Mouse (Mus musculus) granulocyte monocyte progenitor cell, adult 5-6 weeks (primary cell): Measurements from ENCODE around the gene Hes6. TPM values are rescaled to one million over a fixed set of nuclear protein-coding genes. Genes with fewer than 3 reads are reported as not detected.

Experiments used
- ATAC-seq: replicated peaks from 2 replicates; pipeline ENCODE4 v1.8.0; 2016; ENCODE audit warnings: mild to moderate bottlenecking, moderate TSS enrichment, inconsistent platforms; ENCODE audit not compliant: poor library complexity, severe bottlenecking
- total RNA-seq, 2 experiments: library from RNA; stranded (forward) in 1 of 2; stranded (reverse) in 1 of 2; fragments of 200-712, 200-1000 nt in 1 of 2; fragments of >200 nt in 1 of 2; fragmentation: Nextera tagmentation in 1 of 2; gene quantifications; 2 replicates each; pipeline ENCODE4 v1.2.3; 2014 to 2017

Gene Hes6
- total RNA-seq (2014; fragmentation: Nextera tagmentation) (45.9 and 51.9 TPM in 2 replicates), total RNA-seq (2017) (29.1 TPM in 2 replicates)

DNA sequence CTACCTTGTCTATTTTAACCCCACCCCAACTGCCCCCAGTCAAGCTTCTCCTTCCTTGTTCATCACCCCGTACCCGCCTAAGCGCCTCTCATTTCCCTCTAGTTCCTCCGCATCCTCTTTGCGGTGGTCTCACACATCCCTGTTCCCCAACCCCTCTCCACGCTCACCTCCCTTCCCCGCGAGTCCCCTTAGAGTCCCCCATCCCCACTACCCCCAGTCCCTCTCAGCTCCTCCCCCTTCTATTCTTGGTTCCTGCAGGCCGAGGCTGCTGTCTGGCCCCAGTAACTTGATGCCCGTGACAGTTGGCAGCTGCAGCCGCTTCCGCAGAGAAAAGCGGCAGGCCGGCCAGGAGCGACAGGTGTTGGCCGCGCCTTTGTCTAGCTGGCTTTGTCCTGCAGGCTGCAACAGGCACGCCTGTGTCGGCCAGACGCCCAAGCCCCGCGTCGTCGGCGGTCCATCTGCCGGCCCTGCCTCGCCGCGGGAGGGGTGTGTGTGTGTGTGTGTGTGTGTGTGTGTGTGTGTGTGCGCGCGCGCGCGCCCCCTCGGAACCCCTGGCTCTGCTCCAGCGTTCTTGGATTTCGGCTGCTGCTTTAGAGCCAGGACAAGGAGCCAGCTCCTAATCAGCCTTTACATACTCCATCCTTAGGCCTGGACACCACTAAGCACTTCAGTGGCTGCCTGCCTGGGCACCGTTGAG, at the start of gene Hes6:
TSS of gene Hes6 (minus strand) at position 141 of the 697 bp plus-strand sequence.
- ATAC-seq, result peak; percentile 53

GRCm38 (mm10) chr1:91463336-91463995, 49.6 kb upstream of the Hes6 start:
- no peak for ATAC-seq

DNA sequence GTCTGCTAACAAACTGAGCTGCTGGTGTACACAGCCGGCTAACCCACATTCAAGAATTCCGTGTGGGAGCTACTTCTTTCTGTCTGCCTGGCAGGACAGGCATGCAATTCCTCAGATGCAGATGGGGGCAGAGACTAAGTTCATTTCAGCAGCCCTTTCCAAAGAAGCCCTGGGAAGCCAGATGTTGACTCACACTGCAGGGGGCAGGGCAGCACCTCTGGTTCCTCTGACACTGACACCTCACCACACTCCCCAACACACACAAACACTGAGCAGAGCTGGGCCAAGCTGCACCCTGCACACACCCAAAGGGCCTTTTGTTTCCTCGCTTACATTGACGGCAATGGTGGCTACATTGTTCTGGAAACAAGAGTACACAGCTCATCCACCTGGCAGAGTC, 46.7 kb upstream of the Hes6 start:
- no peak for ATAC-seq

GRCm38 (mm10) chr1:91460069-91460468, 46.2 kb upstream of the Hes6 start:
- no peak for ATAC-seq

DNA sequence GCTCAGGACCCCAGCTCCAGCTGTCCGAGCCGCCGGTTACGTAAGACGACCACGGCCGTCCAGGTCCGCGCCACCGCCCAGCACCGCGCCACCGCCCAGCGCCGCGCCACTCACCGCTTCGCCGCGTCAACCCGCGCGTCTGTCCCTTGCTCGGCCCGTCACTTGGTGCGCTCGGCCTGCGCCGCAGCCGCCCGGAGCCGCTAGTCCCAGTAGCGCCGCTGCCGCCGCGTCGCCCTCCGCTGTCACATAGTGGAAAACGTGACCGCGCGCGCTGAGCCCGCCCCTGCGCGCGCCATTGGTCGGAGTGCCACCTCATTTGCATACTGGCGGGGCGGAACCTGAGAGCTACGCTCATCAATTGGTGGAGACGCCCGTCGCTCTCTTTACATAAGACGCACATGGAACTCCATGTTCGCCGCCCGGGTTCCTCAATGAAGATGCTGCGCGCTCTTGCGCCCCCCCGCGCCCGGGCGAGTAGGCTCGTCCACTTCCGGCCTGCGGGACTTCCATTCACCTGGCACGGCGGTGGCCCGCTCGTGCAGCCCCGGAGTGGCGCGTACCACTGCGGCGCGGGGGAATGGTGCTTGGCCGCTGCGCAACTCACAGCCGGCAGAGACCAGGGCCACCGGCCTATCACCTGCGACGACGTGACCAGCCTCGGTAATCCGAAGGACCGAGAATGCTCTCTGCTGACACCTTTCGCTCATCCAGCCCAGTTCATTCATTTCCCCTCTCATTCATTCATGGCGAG, 45.4 kb upstream of the Hes6 start, which contains the start of gene Per2:
TSS of gene Per2 (minus strand) at position 266 of the 751 bp plus-strand sequence.
- ATAC-seq, result peak; percentile 75

DNA sequence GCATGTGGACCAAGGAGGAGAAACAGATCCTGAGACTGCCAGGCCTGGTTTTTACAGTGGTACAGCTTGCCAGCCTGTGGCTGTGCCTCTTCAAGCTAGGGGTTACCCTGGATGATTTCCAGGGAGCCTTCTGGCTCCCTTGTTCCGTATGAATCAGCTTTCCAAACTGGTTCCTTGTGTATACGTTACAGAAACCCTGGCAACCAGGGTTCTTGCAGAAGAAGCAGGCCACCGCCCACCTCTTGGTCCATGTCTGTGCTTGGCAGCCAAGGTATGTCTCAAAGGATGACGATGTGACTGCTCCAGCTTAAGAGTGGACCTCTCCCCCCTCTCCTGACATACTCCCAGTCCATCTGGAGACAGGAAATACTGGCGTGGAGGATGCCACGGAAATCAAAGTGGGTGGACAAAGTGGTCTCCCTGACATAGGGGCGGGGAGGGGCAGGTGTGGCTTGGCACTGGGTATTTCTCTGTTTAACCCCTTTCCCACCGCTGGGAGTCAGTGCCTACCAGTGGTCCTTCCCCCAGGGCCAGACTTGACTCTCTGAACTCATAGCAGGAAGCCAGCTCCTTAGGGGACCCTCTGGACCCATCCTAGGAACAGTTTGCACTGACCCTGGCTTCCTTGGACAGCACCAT, 44.5 kb upstream of the Hes6 start:
- ATAC-seq, result peak; percentile 21

GRCm38 (mm10) chr1:91457698-91458097, 43.9 kb upstream of the Hes6 start:
- no peak for ATAC-seq

GRCm38 (mm10) chr1:91457116-91457515, 43.3 kb upstream of the Hes6 start:
- no peak for ATAC-seq

DNA sequence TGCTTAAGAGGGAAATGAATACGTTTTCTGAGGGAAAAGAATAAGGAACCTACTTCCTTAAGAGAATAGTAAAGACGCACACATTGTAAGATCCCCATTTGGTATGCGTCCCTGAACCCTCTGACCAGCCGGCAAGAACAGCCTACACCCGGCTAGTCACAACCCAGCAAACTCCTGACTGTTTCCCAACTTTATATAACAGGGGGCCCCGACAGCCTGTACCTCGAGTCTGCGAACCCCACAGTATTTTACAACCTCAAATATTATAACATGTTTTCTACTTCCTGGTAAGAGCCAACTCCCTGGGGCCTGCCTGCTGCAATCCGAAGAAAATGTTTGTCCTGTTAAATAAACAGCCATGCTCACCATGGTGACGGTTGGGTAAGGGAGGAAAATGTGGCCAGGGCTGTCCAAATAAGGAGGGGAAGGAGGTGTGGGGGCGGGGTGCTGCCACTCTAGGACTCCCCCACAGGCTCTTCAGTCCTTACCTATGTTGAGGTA, 42.5 kb upstream of the Hes6 start:
- peak; percentile 40 for ATAC-seq

DNA sequence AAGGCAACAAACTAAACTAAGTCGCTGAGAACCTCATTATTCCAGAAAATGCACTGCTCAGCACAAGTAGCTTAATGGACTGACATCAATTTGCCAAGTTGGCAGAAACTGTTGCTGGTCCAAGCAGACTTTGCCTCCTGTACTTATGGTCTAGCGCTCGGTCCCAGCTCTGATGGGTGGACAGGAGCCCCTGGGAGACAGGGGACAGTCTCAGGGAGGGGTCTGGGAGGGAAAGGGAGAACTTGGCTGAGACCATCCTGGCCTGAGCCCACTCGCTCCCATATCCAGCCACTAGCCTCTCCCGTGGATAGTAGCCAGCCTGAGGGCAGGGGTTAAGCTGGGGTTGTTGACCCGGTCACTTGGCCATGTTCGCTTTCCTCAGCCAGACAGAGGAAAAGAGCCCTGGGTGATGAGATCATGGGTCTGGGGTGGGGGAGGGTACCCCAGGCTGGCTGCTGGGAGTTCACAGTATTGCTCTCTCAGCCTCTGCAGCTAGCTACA, 41.9 kb upstream of the Hes6 start:
- ATAC-seq, result no peak

DNA sequence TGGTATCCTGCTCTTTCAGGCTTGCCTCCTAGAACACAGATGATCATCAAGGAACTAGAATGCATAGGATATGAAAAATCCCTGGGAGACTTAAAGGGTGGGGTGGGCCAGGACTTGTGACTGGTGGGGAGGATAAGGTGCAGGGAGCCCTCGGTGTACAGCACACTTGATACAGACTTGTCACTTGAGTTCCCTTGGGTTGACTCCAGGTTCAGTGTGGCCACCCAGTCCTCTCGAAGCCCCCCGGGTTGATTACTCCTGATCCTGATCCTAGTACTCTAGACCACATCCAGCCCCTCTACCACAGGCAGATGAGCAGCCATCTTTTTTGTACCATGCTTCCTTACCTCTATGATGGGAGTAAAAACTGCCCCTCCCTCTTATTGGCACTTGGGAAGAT, 41.1 kb upstream of the Hes6 start:
- ATAC-seq, result no peak

DNA sequence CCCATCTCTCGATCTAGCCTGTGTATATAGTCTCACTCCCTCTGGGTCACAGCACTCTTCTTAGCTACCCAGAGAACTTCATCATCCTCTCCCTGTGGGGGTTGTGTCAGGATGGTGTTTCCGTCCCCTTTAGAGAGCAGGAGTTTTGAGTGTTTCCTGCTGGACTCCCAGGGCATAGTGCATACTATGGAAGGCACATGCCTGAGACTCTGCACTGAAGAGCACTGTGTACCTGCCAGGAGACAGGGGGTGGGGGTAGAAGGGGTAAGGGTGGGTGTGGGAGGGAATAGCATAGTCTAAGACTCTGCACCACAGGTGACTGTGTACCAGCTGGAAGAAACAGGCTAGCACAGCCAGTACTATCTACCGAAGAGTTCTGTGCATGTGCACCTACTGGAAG, 40.5 kb upstream of the Hes6 start:
- no peak for ATAC-seq

DNA sequence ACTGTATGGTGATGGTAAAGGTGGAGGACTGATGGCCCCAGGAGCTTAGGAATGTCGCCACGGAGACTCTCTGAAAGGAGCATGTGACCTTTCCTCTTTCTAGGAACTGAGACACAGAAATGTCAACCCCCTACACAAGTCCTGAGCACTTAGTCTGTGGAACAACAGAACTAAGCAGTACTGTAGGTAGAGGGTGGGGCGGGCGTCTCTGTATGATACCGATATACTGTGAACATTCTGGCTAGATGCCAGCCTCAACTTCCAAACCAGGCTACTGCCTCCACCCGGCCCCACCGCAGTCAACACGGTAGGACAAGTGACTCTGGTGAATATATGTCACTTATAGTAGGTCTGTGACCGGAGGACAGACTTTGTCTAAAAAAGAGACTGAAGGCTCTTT, 40.1 kb upstream of the Hes6 start:
- no peak for ATAC-seq

DNA sequence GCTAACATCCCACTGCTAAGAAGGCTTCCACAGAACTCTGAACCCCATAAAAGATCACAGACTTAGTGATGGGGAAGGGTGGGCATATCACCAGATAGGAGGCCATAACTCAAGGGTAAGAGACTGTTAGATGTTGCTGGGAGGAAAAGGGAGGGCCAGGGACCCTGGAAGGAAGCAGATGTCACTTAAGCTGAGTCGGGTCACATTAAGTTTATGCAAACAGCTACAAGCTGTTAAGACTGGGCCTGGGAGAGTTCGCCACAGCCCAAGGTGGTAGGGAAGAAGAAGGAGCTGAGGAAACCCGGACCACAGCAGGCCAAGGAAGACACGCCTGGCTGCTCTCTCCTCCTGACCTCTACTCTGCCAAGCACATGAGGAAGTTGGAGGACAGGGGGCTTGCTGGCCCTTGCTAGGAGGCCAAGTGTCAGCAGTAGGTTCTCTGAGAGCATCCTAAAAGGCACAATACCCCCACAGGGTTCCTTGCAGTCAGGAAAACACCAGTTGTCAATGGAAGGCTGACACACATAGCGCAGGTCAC, 37.8 kb upstream of the Hes6 start:
- no peak for ATAC-seq

DNA sequence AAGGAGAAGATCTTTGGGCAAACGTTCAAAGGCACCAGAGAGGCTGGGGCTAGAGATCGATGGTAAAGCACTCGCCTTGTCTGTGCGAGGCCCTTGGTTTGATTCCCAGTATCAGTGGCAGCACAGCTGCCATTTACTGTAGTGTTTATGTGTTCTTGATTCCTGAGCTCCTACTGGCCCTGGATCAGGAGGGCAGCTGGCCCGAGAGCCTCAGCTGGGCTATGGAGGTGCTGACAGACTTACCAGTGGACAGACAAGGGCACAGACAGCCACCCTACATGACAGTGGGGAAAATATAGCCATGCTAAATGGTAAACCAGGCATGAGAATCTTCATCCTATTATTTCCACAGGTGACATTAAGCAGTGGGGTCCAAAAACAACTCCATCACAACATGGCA, 37.0 kb upstream of the Hes6 start:
- ATAC-seq, result no peak

- ATAC-seq, result no peak
Observed at GRCm38 (mm10) chr1:91448688-91449087, 34.9 kb upstream of the Hes6 start.

DNA sequence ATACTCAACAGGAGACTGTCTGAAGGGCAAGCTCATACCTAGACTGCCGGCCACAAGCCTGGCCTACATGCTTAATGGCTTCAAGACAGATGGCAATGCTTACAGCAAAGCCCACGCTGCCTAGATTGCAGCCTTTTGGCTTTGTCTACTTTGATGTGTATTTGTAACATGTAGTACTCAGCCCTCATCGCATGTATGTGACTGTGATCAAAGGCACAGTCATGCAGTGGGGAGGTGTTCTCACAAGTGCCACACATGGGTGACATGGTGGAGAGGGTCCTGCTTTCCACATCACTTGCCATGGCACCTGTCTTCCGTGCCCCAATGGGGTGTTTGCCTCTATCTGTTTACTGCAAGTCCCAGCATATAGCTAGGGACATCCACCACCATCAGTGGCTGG, 32.7 kb upstream of the Hes6 start:
- no peak for ATAC-seq

DNA sequence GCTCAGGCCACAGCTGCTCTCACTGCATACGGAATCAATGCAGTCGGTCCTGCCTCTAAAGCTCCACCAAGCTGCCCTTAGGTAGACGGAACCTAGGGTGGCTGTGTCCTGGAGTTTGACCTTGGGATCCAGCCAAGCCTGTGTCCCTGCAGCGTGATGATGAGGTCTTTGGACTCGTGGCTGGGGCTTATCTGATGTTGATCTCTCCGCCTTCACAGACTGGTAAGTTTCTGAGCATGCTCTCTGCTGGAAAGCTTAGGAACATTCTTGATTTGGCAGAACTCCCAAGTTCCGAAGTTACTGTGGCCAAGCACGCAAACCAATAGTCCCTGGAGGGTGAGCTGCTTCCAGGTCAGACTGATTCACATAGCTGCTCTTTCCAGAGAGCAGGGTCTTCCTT, 32.2 kb upstream of the Hes6 start:
- no peak for ATAC-seq

GRCm38 (mm10) chr1:91444841-91445830, 31.3 kb upstream of the Hes6 start:
- no peak for ATAC-seq
